Mouse (Mus musculus): ENCODE data around the gene Sgsm2. TPM values are rescaled to one million over a fixed set of nuclear protein-coding genes. Genes with fewer than 3 reads are reported as not detected.
A peak's percentile ranks its signal among the peaks of the same experiment; 100 is the strongest.

The Sgsm2 gene
- total and polyA plus RNA-seq, 2 experiments from 2014 or later: 18.9 to 47.1 TPM

GRCm38 (mm10) chr11:74907850-74908249, 11.0 kb upstream of the Sgsm2 start:
- Histone ChIP-seq H3K4me1 (ENCODE audit: insufficient read depth) (no peaks in the 10 kb centered on the region), H3K4me3 (ENCODE audit: low read depth, low read length) (no peak overlapping the region), H3K9ac (no peak overlapping the region), H3K9me3 (ENCODE audit: low read length) (no peaks in the 10 kb centered on the region), H3K36me3 (ENCODE audit: insufficient read depth) (peaks cover 67% of the 10 kb centered on the region), H3K4me2 (ENCODE audit: low read depth) (no peak overlapping the region), H3K27me3 (ENCODE audit: insufficient read depth, low read length) (no peaks in the 10 kb centered on the region), H3K27ac (ENCODE audit: low read depth, low read length) (no peak overlapping the region)
- ATAC-seq (no peak), DNase-seq (no peak)
- no peak for TF ChIP-seq CTCF (IDR thresholded peaks at IDR 0.05; ENCODE audit: low read depth)
- WGBS: 94% methylated on average over 6 of the region's 6 CpGs

- peaks cover 77% of the 10 kb centered on the region for H3K36me3 ChIP-seq (ENCODE audit: insufficient read depth)
- H3K4me2 ChIP-seq (ENCODE audit: low read depth): no peak overlapping the region
Measured at GRCm38 (mm10) chr11:74902416-74902815, 5.6 kb upstream of the Sgsm2 start.

GRCm38 (mm10) chr11:74901555-74901954, 4.7 kb upstream of the Sgsm2 start:
- peaks cover 69% of the 10 kb centered on the region for H3K36me3 ChIP-seq (ENCODE audit: insufficient read depth)
- DNase-seq (no peak), ATAC-seq (no peak)
- H3K9me3 ChIP-seq (ENCODE audit: low read length): no peaks in the 10 kb centered on the region
- H3K4me3 ChIP-seq (ENCODE audit: low read depth, low read length): no peak overlapping the region
- no peak for TF ChIP-seq CTCF (IDR thresholded peaks at IDR 0.05; ENCODE audit: low read depth)
- no peaks in the 10 kb centered on the region for H3K4me1 ChIP-seq (ENCODE audit: insufficient read depth)
- no peak overlapping the region for H3K27ac ChIP-seq (ENCODE audit: low read depth, low read length)
- H3K9ac ChIP-seq: no peak overlapping the region
- WGBS: 90% methylated on average over 6 of the region's 6 CpGs
- no peaks in the 10 kb centered on the region for H3K27me3 ChIP-seq (ENCODE audit: insufficient read depth, low read length)
- no peak overlapping the region for H3K4me2 ChIP-seq (ENCODE audit: low read depth)

More at GRCm38 (mm10) chr11:74902416-74902815, 5.6 kb upstream of the Sgsm2 start:
- no peaks in the 10 kb centered on the region for H3K4me1 ChIP-seq (ENCODE audit: insufficient read depth)
- ATAC-seq (no peak), DNase-seq (no peak)
- no peaks in the 10 kb centered on the region for H3K9me3 ChIP-seq (ENCODE audit: low read length)
- H3K27me3 ChIP-seq (ENCODE audit: insufficient read depth, low read length): no peaks in the 10 kb centered on the region
- no peak overlapping the region for H3K27ac ChIP-seq (ENCODE audit: low read depth, low read length)
- TF ChIP-seq CTCF (IDR thresholded peaks at IDR 0.05; ENCODE audit: low read depth): no peak
- no peak overlapping the region for H3K4me3 ChIP-seq (ENCODE audit: low read depth, low read length)
- no peak overlapping the region for H3K9ac ChIP-seq
- 92% methylated on average over 5 of the region's 5 CpGs for WGBS

- Histone ChIP-seq H3K9ac (peak overlapping the region; percentile 82), H3K27me3 (ENCODE audit: insufficient read depth, low read length) (no peaks in the 10 kb centered on the region), H3K4me2 (ENCODE audit: low read depth) (peak overlapping the region; percentile 77), H3K4me3 (ENCODE audit: low read depth, low read length) (peak overlapping the region; percentile 78), H3K27ac (ENCODE audit: low read depth, low read length) (peak overlapping the region; percentile 91), H3K36me3 (ENCODE audit: insufficient read depth) (peaks cover 39% of the 10 kb centered on the region), H3K4me1 (ENCODE audit: insufficient read depth) (0 out of 2 replicates have a peak, but pooled peaks cover 13% of the 10 kb centered on the region), H3K9me3 (ENCODE audit: low read length) (no peaks in the 10 kb centered on the region)
- DNase-seq (no peak), ATAC-seq (no peak)
- under 1% methylated on average over 7 of the region's 7 CpGs for WGBS
- TF ChIP-seq CTCF (IDR thresholded peaks at IDR 0.05; ENCODE audit: low read depth): no peak
Measured at GRCm38 (mm10) chr11:74898517-74898827, 1.6 kb upstream of the Sgsm2 start.

- Histone ChIP-seq H3K4me2 (ENCODE audit: low read depth) (peak within 1 kb of the TSS; percentile 77), H3K4me3 (ENCODE audit: low read depth, low read length) (peak within 1 kb of the TSS; percentile 78), H3K27ac (ENCODE audit: low read depth, low read length) (peak within 1 kb of the TSS; percentile 91), H3K4me1 (ENCODE audit: insufficient read depth) (0 out of 2 replicates have a peak, but pooled peaks cover 13% of the 10 kb centered on the region), H3K27me3 (ENCODE audit: insufficient read depth, low read length) (no peaks in the 10 kb centered on the region), H3K9ac (peak within 1 kb of the TSS; percentile 82), H3K9me3 (ENCODE audit: low read length) (no peaks in the 10 kb centered on the region), H3K36me3 (ENCODE audit: insufficient read depth) (peaks cover 33% of the 10 kb centered on the region)
- ATAC-seq: peak; percentile 93
- WGBS: 2% methylated on average over 54 of the region's 54 CpGs
- peak; percentile 94 for DNase-seq
- peak; percentile 39 for TF ChIP-seq CTCF (IDR thresholded peaks at IDR 0.05; ENCODE audit: low read depth)
Measured at GRCm38 (mm10) chr11:74897678-74898516, 1.0 kb upstream of the Sgsm2 start, which contains the start of gene Tsr1. Gene Tsr1, plus strand, starts transcription at chr11:74898071.

GRCm38 (mm10) chr11:74895980-74896900, 620 bp downstream of the Sgsm2 start:
- peak overlapping the region; percentile 78 for H3K4me3 ChIP-seq (ENCODE audit: low read depth, low read length)
- H3K4me2 ChIP-seq (ENCODE audit: low read depth): peak overlapping the region; percentile 77
- peak; percentile 46 for TF ChIP-seq CTCF (IDR thresholded peaks at IDR 0.05; ENCODE audit: low read depth)
- 0 out of 2 replicates have a peak, but pooled peaks cover 13% of the 10 kb centered on the region for H3K4me1 ChIP-seq (ENCODE audit: insufficient read depth)
- ATAC-seq (peak; percentile 38), DNase-seq (peak; percentile 60)
- WGBS: 6% methylated on average over 53 of the region's 55 CpGs
- no peaks in the 10 kb centered on the region for H3K9me3 ChIP-seq (ENCODE audit: low read length)
- H3K27me3 ChIP-seq (ENCODE audit: insufficient read depth, low read length): no peaks in the 10 kb centered on the region
- H3K36me3 ChIP-seq (ENCODE audit: insufficient read depth): peaks cover 19% of the 10 kb centered on the region
- H3K27ac ChIP-seq (ENCODE audit: low read depth, low read length): peak overlapping the region; percentile 91
- peak overlapping the region; percentile 82 for H3K9ac ChIP-seq
